Mouse (Mus musculus) kidney, embryonic 15.5 days (tissue): Measurements from ENCODE around the gene Fam104a. TPM values are rescaled to one million over a fixed set of nuclear protein-coding genes. Genes with fewer than 3 reads are reported as not detected.

Experiments
- ATAC-seq: fragments of 200-750 bp; cut with Nextera tagmentation; replicated peaks from 2 replicates; pipeline ENCODE4 v1.8.0; 2017; ENCODE audit warnings: moderate TSS enrichment; ENCODE audit not compliant: low FRiP score
- H3K27ac ChIP-seq: fragments of 300-500 bp; sonication (generic); 2 replicates; pipeline ENCODE4 v1.5.1; 2015; ENCODE audit warnings: mild to moderate bottlenecking, inconsistent platforms
- H3K27me3 ChIP-seq: fragments of 300-500 bp; sonication (generic); 2 replicates; pipeline ENCODE4 v1.6.1; 2015; ENCODE audit warnings: inconsistent platforms
- H3K36me3 ChIP-seq: fragments of 300-500 bp; sonication (generic); 2 replicates; pipeline ENCODE4 v1.6.1; 2015; ENCODE audit warnings: inconsistent platforms
- H3K4me1 ChIP-seq: fragments of 300-500 bp; sonication (generic); 2 replicates; pipeline ENCODE4 v1.6.1; 2015; ENCODE audit warnings: inconsistent platforms
- H3K4me2 ChIP-seq: fragments of 300-500 bp; sonication (generic); 2 replicates; pipeline ENCODE4 v1.6.1; 2015; ENCODE audit warnings: moderate library complexity, mild to moderate bottlenecking, inconsistent platforms
- H3K4me3 ChIP-seq: fragments of 300-500 bp; sonication (generic); replicated peaks from 2 replicates; pipeline ENCODE4 v1.5.1; 2015; ENCODE audit warnings: mild to moderate bottlenecking, inconsistent platforms
- H3K9ac ChIP-seq: fragments of 300-500 bp; sonication (generic); 2 replicates; pipeline ENCODE4 v1.6.1; 2015; ENCODE audit warnings: mild to moderate bottlenecking, inconsistent platforms
- H3K9me3 ChIP-seq: fragments of 300-500 bp; sonication (generic); replicated peaks from 2 replicates; pipeline ENCODE4 v1.6.1; 2016; ENCODE audit warnings: inconsistent platforms
- WGBS: fragments of 180-500 bp; shearing (Covaris S2); methylation state at CpG from one replicate; pipeline ENCODE4 v1.1.7; 2015; ENCODE audit warnings: mixed read lengths; 5-methylcytosine and 5-hydroxymethylcytosine counted together
- polyA plus RNA-seq: library from polyadenylated mRNA; unstranded; fragments of >200 nt; fragmentation: Nextera tagmentation; extraction: Ambion mirVana; gene quantifications from 2 replicates; pipeline ENCODE4 v1.2.1, GENCODE M21; 2015

Fam104a gene
- polyA plus RNA-seq, 1 experiment from 2014 or later: 44.4 TPM

DNA sequence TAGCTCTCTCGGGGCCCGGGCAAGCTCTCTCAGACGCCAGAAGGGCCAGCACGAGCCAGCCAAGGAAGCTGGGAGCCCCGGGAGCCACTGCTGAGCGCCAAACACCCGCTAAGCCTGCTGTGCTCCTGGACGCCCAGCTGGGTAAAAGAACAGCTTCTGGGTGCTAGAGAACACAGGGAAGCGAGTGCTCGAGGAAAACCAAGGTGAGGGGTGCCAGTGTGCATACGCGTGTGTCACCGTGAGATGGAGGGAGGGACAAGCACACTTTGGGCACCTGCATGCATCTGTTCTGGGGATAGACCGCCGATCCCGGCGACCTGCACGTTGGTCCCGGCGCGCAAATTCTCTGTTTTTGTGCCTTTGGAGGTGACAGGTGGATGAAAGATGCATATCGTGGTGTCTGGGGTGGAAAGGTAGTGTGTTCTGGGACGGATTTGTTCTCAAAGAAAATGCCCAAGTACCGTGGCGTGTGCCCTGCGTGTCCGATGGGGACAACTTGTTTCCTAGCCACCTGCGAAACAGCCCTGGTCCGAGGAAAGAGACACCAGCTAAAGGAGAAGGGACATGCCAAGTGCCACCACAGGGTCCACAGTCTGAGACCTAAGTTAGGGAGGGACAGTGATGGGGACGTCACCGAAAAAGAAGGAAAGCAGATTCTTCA lies 64.4 kb downstream of the Fam104a start:
- WGBS: 1% methylated on average over 31 of the region's 31 CpGs
- H3K36me3 ChIP-seq: no peaks in the 10 kb centered on the region
- H3K27me3 ChIP-seq: peaks cover 41% of the 10 kb centered on the region
- ATAC-seq: no peak
- H3K4me3 ChIP-seq: peak overlapping the region; percentile 47
- H3K4me2 ChIP-seq: peak overlapping the region; percentile 96
- H3K9ac ChIP-seq: peak overlapping the region; percentile 44
- H3K4me1 ChIP-seq: peaks cover 34% of the 10 kb centered on the region
- H3K27ac ChIP-seq: no peak overlapping the region
- H3K9me3 ChIP-seq: no peaks in the 10 kb centered on the region

DNA sequence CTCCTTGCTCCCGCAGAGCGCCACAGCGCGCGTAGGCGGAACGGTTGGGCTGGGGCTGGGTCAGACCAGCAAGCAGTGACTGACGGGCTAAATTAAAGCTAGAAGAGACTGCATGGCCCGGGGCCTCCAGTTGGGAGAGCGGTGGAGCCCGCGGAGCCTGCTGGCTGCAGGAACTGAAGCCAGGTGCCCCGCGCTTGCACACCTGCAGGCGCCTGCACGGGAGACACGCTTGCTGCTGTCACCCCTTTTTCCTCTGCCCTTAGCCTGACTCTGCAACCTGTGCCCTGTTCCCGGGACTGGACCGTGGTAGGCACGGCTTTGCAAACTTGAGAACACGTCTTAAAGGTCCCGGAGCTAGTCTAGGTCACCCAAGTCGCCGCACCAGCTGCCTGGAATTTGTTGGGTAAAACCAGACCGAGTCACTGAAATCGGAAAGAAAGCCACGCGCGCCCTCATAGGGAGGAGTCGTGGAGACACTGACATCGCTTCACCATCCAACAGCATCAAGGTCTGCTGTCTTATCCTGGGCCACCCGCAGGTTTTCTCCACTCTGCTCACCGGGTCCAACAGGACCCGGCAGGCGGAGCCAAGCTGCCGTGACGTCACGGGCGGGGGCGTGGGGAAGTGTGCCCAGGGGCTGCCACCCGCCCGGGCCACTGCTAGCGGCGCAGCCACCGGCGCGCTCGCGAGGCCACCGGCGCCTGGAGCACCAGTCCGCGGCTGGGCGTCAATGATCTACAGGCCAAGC lies 65.1 kb downstream of the Fam104a start, which contains the start of gene Sstr2:
Gene Sstr2 (plus strand): TSS at position 671 of the 748 bp plus-strand sequence.
- no peaks in the 10 kb centered on the region for H3K36me3 ChIP-seq
- no peaks in the 10 kb centered on the region for H3K9me3 ChIP-seq
- H3K27ac ChIP-seq: 0 out of 2 replicates have a peak within 1 kb of the TSS, but pooled peaks have one; percentile 13
- peak within 1 kb of the TSS; percentile 47 for H3K4me3 ChIP-seq
- peaks cover 34% of the 10 kb centered on the region for H3K4me1 ChIP-seq
- peaks cover 41% of the 10 kb centered on the region for H3K27me3 ChIP-seq
- WGBS: 1% methylated on average over 54 of the region's 54 CpGs
- peak within 1 kb of the TSS; percentile 44 for H3K9ac ChIP-seq
- peak within 1 kb of the TSS; percentile 96 for H3K4me2 ChIP-seq
- peak; percentile 83 for ATAC-seq

DNA sequence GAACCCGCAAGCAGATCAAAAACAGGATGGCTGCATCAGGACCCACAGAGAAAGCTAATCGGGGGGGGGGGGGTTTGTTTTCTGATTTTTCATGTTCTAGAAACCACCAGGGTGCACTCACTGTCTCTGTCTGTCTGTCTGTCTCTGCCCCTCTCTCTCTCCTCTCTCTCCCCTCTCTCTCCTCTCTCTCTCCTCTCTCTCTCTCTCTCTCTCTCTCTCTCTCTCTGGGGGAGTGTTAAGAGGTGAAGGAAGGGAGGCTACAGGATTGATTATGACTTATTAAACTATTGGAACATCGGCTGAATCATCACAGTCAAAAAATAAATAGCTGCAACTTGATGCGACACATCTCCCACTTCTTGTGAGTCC lies 65.7 kb downstream of the Fam104a start:
- WGBS: 16% methylated on average over 4 of the region's 4 CpGs
- Histone ChIP-seq H3K27ac (0 out of 2 replicates have a peak overlapping the region, but pooled peaks have one; percentile 13), H3K4me1 (peaks cover 34% of the 10 kb centered on the region), H3K9ac (no peak overlapping the region), H3K4me3 (peak overlapping the region; percentile 47), H3K36me3 (no peaks in the 10 kb centered on the region), H3K9me3 (no peaks in the 10 kb centered on the region), H3K4me2 (peak overlapping the region; percentile 96), H3K27me3 (peaks cover 41% of the 10 kb centered on the region)
- no peak; the same call in 1 of the 2 replicates for ATAC-seq

- Histone ChIP-seq H3K27ac (no peak overlapping the region), H3K27me3 (peaks cover 41% of the 10 kb centered on the region), H3K9me3 (no peaks in the 10 kb centered on the region), H3K9ac (no peak overlapping the region), H3K4me1 (peaks cover 35% of the 10 kb centered on the region), H3K36me3 (no peaks in the 10 kb centered on the region), H3K4me2 (peak overlapping the region; percentile 96; the same call in 1 of the 2 replicates), H3K4me3 (no peak overlapping the region)
- no peak for ATAC-seq
- WGBS: 34% methylated on average over 14 of the region's 14 CpGs
Observed at GRCm38 (mm10) chr11:113617132-113617911, 66.6 kb downstream of the Fam104a start.

GRCm38 (mm10) chr11:113614476-113614875 lies 69.5 kb downstream of the Fam104a start:
- H3K4me1 ChIP-seq: peaks cover 47% of the 10 kb centered on the region
- 84% methylated on average over 5 of the region's 6 CpGs for WGBS
- no peak overlapping the region for H3K4me2 ChIP-seq
- H3K27ac ChIP-seq: no peak overlapping the region
- no peaks in the 10 kb centered on the region for H3K9me3 ChIP-seq
- no peak overlapping the region for H3K4me3 ChIP-seq
- ATAC-seq: no peak
- peaks cover 15% of the 10 kb centered on the region for H3K27me3 ChIP-seq
- H3K9ac ChIP-seq: no peak overlapping the region
- no peaks in the 10 kb centered on the region for H3K36me3 ChIP-seq

GRCm38 (mm10) chr11:113611664-113612611 lies 72.0 kb downstream of the Fam104a start:
- no peak overlapping the region; the same call in 1 of the 2 replicates for H3K4me3 ChIP-seq
- H3K4me2 ChIP-seq: peak overlapping the region; percentile 37
- no peaks in the 10 kb centered on the region for H3K36me3 ChIP-seq
- WGBS: 11% methylated on average over 24 of the region's 24 CpGs
- no peaks in the 10 kb centered on the region; the same call in 1 of the 2 replicates for H3K27me3 ChIP-seq
- peaks cover 24% of the 10 kb centered on the region for H3K4me1 ChIP-seq
- H3K9me3 ChIP-seq: no peaks in the 10 kb centered on the region; the same call in 1 of the 2 replicates
- peak overlapping the region; percentile 51 for H3K27ac ChIP-seq
- ATAC-seq: peak; percentile 66
- H3K9ac ChIP-seq: no peak overlapping the region

Other genes starting within 250 kb of the Fam104a start
- 0.51 and 1.1 TPM in 2 replicates for gene Sstr2, start 64.8 kb downstream of the Fam104a start, polyA plus RNA-seq
- 23.6 and 25.6 TPM in 2 replicates for gene Cog1, start 35.0 kb downstream of the Fam104a start, polyA plus RNA-seq
- 22.0 and 22.2 TPM in 2 replicates for gene Slc39a11, start 34.1 kb downstream of the Fam104a start, polyA plus RNA-seq
- 21.3 and 22.0 TPM in 2 replicates for gene D11Wsu47e, start 257 bp upstream of the Fam104a start, polyA plus RNA-seq
- 0.74 and 1.2 TPM in 2 replicates for gene Cpsf4l, start 25.9 kb upstream of the Fam104a start, polyA plus RNA-seq
- 63.7 and 66.7 TPM in 2 replicates for gene Cdc42ep4, start 67.7 kb upstream of the Fam104a start, polyA plus RNA-seq